Mouse (Mus musculus) midbrain, embryonic 15.5 days (tissue): Measurements from ENCODE around the gene Calm3. TPM values are rescaled to one million over a fixed set of nuclear protein-coding genes. Genes with fewer than 3 reads are reported as not detected.

Experiments
- ATAC-seq: fragments of 200-750 bp; cut with Nextera tagmentation; replicated peaks from 2 replicates; pipeline ENCODE4 v1.8.0; 2017; ENCODE audit warnings: moderate TSS enrichment
- H3K27ac ChIP-seq: fragments of 300-500 bp; sonication (generic); 2 replicates; pipeline ENCODE4 v1.5.1; 2015; ENCODE audit warnings: mild to moderate bottlenecking, inconsistent platforms
- H3K27me3 ChIP-seq: fragments of 300-500 bp; sonication (generic); replicated peaks from 2 replicates; pipeline ENCODE4 v1.6.1; 2015; ENCODE audit warnings: inconsistent platforms
- H3K36me3 ChIP-seq: fragments of 300-500 bp; sonication (generic); replicated peaks from 2 replicates; pipeline ENCODE4 v1.6.1; 2015; ENCODE audit warnings: inconsistent platforms
- H3K4me1 ChIP-seq: fragments of 300-500 bp; sonication (generic); 2 replicates; pipeline ENCODE4 v1.6.1; 2015; ENCODE audit warnings: inconsistent platforms
- H3K4me2 ChIP-seq: fragments of 300-500 bp; sonication (generic); 2 replicates; pipeline ENCODE4 v1.6.1; 2015; ENCODE audit warnings: inconsistent platforms, mild to moderate bottlenecking, moderate library complexity
- H3K4me3 ChIP-seq: fragments of 300-500 bp; sonication (generic); 2 replicates; pipeline ENCODE4 v1.5.1; 2015; ENCODE audit warnings: mild to moderate bottlenecking, inconsistent platforms
- H3K9ac ChIP-seq: fragments of 300-500 bp; sonication (generic); 2 replicates; pipeline ENCODE4 v1.6.1; 2015; ENCODE audit warnings: mild to moderate bottlenecking, inconsistent platforms
- H3K9me3 ChIP-seq: fragments of 300-500 bp; sonication (generic); 2 replicates; pipeline ENCODE4 v1.6.1; 2016; ENCODE audit warnings: inconsistent platforms
- WGBS: fragments of 180-500 bp; shearing (Covaris S2); methylation state at CpG from one replicate; pipeline ENCODE4 v1.1.7; 2015; ENCODE audit warnings: mixed read lengths; 5-methylcytosine and 5-hydroxymethylcytosine counted together
- polyA plus RNA-seq: library from polyadenylated mRNA; unstranded; fragments of >200 nt; fragmentation: Nextera tagmentation; extraction: Ambion mirVana; gene quantifications from 2 replicates; pipeline ENCODE4 v1.2.1, GENCODE M21; 2015

The Calm3 gene
- polyA plus RNA-seq, 1 experiment from 2014 or later: 370 TPM

- H3K9ac ChIP-seq: peak overlapping the region; percentile 72
- H3K36me3 ChIP-seq: no peaks in the 10 kb centered on the region
- H3K27ac ChIP-seq: peak overlapping the region; percentile 83; the same call in 1 of the 2 replicates
- H3K4me3 ChIP-seq: peak overlapping the region; percentile 68
- H3K4me2 ChIP-seq: peak overlapping the region; percentile 80
- peaks cover 31% of the 10 kb centered on the region for H3K4me1 ChIP-seq
- no peaks in the 10 kb centered on the region for H3K27me3 ChIP-seq
- no peaks in the 10 kb centered on the region for H3K9me3 ChIP-seq
- ATAC-seq: no peak
- WGBS: 9% methylated on average over 11 of the region's 11 CpGs
Measured at GRCm38 (mm10) chr7:16876006-16876405, 47.9 kb downstream of the Calm3 start.

- peak; percentile 70 for ATAC-seq
- Histone ChIP-seq H3K27me3 (no peaks in the 10 kb centered on the region), H3K4me3 (peak overlapping the region; percentile 68), H3K4me1 (peaks cover 30% of the 10 kb centered on the region), H3K4me2 (peak overlapping the region; percentile 80), H3K9me3 (no peaks in the 10 kb centered on the region), H3K9ac (peak overlapping the region; percentile 72), H3K27ac (peak overlapping the region; percentile 83), H3K36me3 (no peaks in the 10 kb centered on the region)
- 0% methylated on average over 27 of the region's 42 CpGs for WGBS
Measured at GRCm38 (mm10) chr7:16875326-16875725, 48.6 kb downstream of the Calm3 start.

GRCm38 (mm10) chr7:16875310-16875325 is 48.8 kb downstream of the Calm3 start, which contains the start of gene Dact3:
TSS of gene Dact3 (plus strand) at chr7:16875317.
- Histone ChIP-seq H3K4me2 (peak within 1 kb of the TSS; percentile 80), H3K9me3 (no peaks in the 10 kb centered on the region), H3K27me3 (no peaks in the 10 kb centered on the region), H3K27ac (peak within 1 kb of the TSS; percentile 83), H3K4me3 (peak within 1 kb of the TSS; percentile 68), H3K4me1 (peaks cover 30% of the 10 kb centered on the region), H3K36me3 (no peaks in the 10 kb centered on the region), H3K9ac (peak within 1 kb of the TSS; percentile 72)
- WGBS: 0% methylated on average over 1 of the region's 1 CpGs
- no peak for ATAC-seq

GRCm38 (mm10) chr7:16874756-16875309 is 49.1 kb downstream of the Calm3 start:
- H3K9ac ChIP-seq: no peak overlapping the region; the same call in 1 of the 2 replicates
- under 1% methylated on average over 33 of the region's 33 CpGs for WGBS

GRCm38 (mm10) chr7:16874190-16874589 is 49.7 kb downstream of the Calm3 start:
- H3K27ac ChIP-seq: peak overlapping the region; percentile 76
- ATAC-seq: no peak
- no peaks in the 10 kb centered on the region for H3K9me3 ChIP-seq
- no peaks in the 10 kb centered on the region for H3K36me3 ChIP-seq
- peak overlapping the region; percentile 35 for H3K4me3 ChIP-seq
- H3K27me3 ChIP-seq: no peaks in the 10 kb centered on the region
- peaks cover 34% of the 10 kb centered on the region for H3K4me1 ChIP-seq
- 5% methylated on average over 17 of the region's 17 CpGs for WGBS
- H3K9ac ChIP-seq: no peak overlapping the region
- H3K4me2 ChIP-seq: peak overlapping the region; percentile 39

More at GRCm38 (mm10) chr7:16874756-16875309, 49.1 kb downstream of the Calm3 start:
- Histone ChIP-seq H3K4me1 (peaks cover 31% of the 10 kb centered on the region), H3K4me3 (peak overlapping the region; percentile 68), H3K27me3 (no peaks in the 10 kb centered on the region), H3K36me3 (no peaks in the 10 kb centered on the region), H3K9me3 (no peaks in the 10 kb centered on the region), H3K4me2 (peak overlapping the region; percentile 80), H3K27ac (peak overlapping the region; percentile 83)
- ATAC-seq: peak; percentile 96

- Histone ChIP-seq H3K9me3 (no peaks in the 10 kb centered on the region), H3K36me3 (no peaks in the 10 kb centered on the region), H3K9ac (no peak overlapping the region), H3K4me3 (no peak overlapping the region), H3K4me2 (no peak overlapping the region), H3K27ac (no peak overlapping the region), H3K4me1 (peaks cover 35% of the 10 kb centered on the region), H3K27me3 (no peaks in the 10 kb centered on the region)
- no peak for ATAC-seq
- WGBS: 91% methylated on average over 4 of the region's 4 CpGs
Measured at GRCm38 (mm10) chr7:16873392-16873791, 50.5 kb downstream of the Calm3 start.

GRCm38 (mm10) chr7:16872478-16872877 is 51.4 kb downstream of the Calm3 start:
- Histone ChIP-seq H3K4me2 (no peak overlapping the region), H3K4me3 (no peak overlapping the region), H3K9ac (no peak overlapping the region), H3K9me3 (no peaks in the 10 kb centered on the region), H3K4me1 (peaks cover 35% of the 10 kb centered on the region), H3K36me3 (no peaks in the 10 kb centered on the region), H3K27me3 (no peaks in the 10 kb centered on the region), H3K27ac (no peak overlapping the region)
- ATAC-seq: no peak
- WGBS: 92% methylated on average over 9 of the region's 9 CpGs

GRCm38 (mm10) chr7:16871600-16871999 is 52.3 kb downstream of the Calm3 start:
- Histone ChIP-seq H3K9ac (no peak overlapping the region), H3K4me1 (peaks cover 28% of the 10 kb centered on the region), H3K4me3 (no peak overlapping the region), H3K4me2 (no peak overlapping the region), H3K36me3 (no peaks in the 10 kb centered on the region), H3K27ac (no peak overlapping the region), H3K27me3 (no peaks in the 10 kb centered on the region), H3K9me3 (no peaks in the 10 kb centered on the region)
- no peak for ATAC-seq
- WGBS: 85% methylated on average over 10 of the region's 10 CpGs

GRCm38 (mm10) chr7:16869497-16869896 is 54.4 kb downstream of the Calm3 start:
- peak overlapping the region; percentile 55 for H3K4me2 ChIP-seq
- H3K4me3 ChIP-seq: peak overlapping the region; percentile 36
- peak overlapping the region; percentile 46 for H3K9ac ChIP-seq
- H3K36me3 ChIP-seq: no peaks in the 10 kb centered on the region
- peak overlapping the region; percentile 86 for H3K27ac ChIP-seq
- H3K9me3 ChIP-seq: no peaks in the 10 kb centered on the region
- peak; percentile 98 for ATAC-seq
- WGBS: 16% methylated on average over 16 of the region's 16 CpGs
- peaks cover 16% of the 10 kb centered on the region for H3K4me1 ChIP-seq
- no peaks in the 10 kb centered on the region for H3K27me3 ChIP-seq

- Histone ChIP-seq H3K36me3 (no peaks in the 10 kb centered on the region), H3K4me1 (peaks cover 11% of the 10 kb centered on the region), H3K27ac (no peak overlapping the region), H3K4me3 (no peak overlapping the region), H3K9ac (no peak overlapping the region), H3K9me3 (no peaks in the 10 kb centered on the region), H3K4me2 (no peak overlapping the region), H3K27me3 (no peaks in the 10 kb centered on the region)
- ATAC-seq: no peak
- 92% methylated on average over 3 of the region's 3 CpGs for WGBS
Measured at GRCm38 (mm10) chr7:16867488-16867887, 56.4 kb downstream of the Calm3 start.

Other genes with a start within 250 kb of the Calm3 start
- gene Ceacam15, start 248.4 kb downstream of the Calm3 start, polyA plus RNA-seq: not detected in 2 replicates
- gene Ceacam9, start 202.2 kb downstream of the Calm3 start, polyA plus RNA-seq: 0.17 and 0.19 TPM in 2 replicates
- 452 and 465 TPM in 2 replicates for gene Ap2s1, start 185.7 kb downstream of the Calm3 start, polyA plus RNA-seq
- 12.4 and 14.3 TPM in 2 replicates for gene Slc1a5, start 142.8 kb downstream of the Calm3 start, polyA plus RNA-seq
- gene Strn4, start 108.2 kb downstream of the Calm3 start, polyA plus RNA-seq: 205 and 227 TPM in 2 replicates
- gene Fkrp, start 107.4 kb downstream of the Calm3 start, polyA plus RNA-seq: 51.9 and 55.1 TPM in 2 replicates
- 6.7 TPM in 2 replicates for gene Prkd2, start 81.2 kb downstream of the Calm3 start, polyA plus RNA-seq
- gene Dact3, start 48.8 kb downstream of the Calm3 start, polyA plus RNA-seq: 4.7 and 4.8 TPM in 2 replicates
- 9.7 and 16.6 TPM in 2 replicates for gene Gng8, start 32.3 kb downstream of the Calm3 start, polyA plus RNA-seq
- 0.42 and 0.43 TPM in 2 replicates for gene Ptgir, start 17.6 kb downstream of the Calm3 start, polyA plus RNA-seq
- gene Pnmal2, start 20.6 kb upstream of the Calm3 start, polyA plus RNA-seq: 198 and 205 TPM in 2 replicates
- gene Pnmal1, start 35.6 kb upstream of the Calm3 start, polyA plus RNA-seq: 74.5 and 76.1 TPM in 2 replicates
- 6.8 and 7.1 TPM in 2 replicates for gene Gm42372, start 59.0 kb upstream of the Calm3 start, polyA plus RNA-seq
- gene Ccdc8, start 68.6 kb upstream of the Calm3 start, polyA plus RNA-seq: 6.4 and 6.8 TPM in 2 replicates
- gene Ppp5c, start 103.8 kb upstream of the Calm3 start, polyA plus RNA-seq: 124 and 127 TPM in 2 replicates
- 4.7 and 5.2 TPM in 2 replicates for gene Hif3a, start 138.3 kb upstream of the Calm3 start, polyA plus RNA-seq
- 4.4 and 6.1 TPM in 2 replicates for gene Psg16, start 149.9 kb upstream of the Calm3 start, polyA plus RNA-seq
- gene Ceacam3, start 226.2 kb upstream of the Calm3 start, polyA plus RNA-seq: not detected in 2 replicates